Mouse (Mus musculus) layer of hippocampus, adult 2 months (tissue): ENCODE results near the gene Tti1. TPM values are rescaled to one million over a fixed set of nuclear protein-coding genes. Genes with fewer than 3 reads are reported as not detected.
"Not testable (repeated sequence)": the region's sequence is repeated elsewhere in the genome, so short reads cannot be mapped to it uniquely, and the experiment has no call there.

Experiments
- DNase-seq, 2 experiments: peaks; one replicate each; pipeline ENCODE4 v3.0.0; 2022; ENCODE audit warnings: low spot score in 2 of 2
- H3K27ac ChIP-seq: fragments of 200-600 bp; 2 replicates; pipeline ENCODE4 v1.8.1; 2022
- H3K4me3 ChIP-seq: fragments of 200-600 bp; 2 replicates; pipeline ENCODE4 v1.8.1; 2022; ENCODE audit warnings: mild to moderate bottlenecking
- CTCF ChIP-seq: fragments of 200-600 bp; conservative IDR thresholded peaks from 2 replicates; pipeline ENCODE4 v1.8.1; 2022; ENCODE audit warnings: antibody characterized with exemption, mild to moderate bottlenecking, moderate library complexity
- total RNA-seq, 2 experiments: library from RNA; stranded (reverse); gene quantifications; 2 replicates each; pipeline ENCODE4 v1.2.3; 2021

The Tti1 gene
- total RNA-seq, 2 experiments from 2014 or later = 21.1 to 23.6 TPM

DNA sequence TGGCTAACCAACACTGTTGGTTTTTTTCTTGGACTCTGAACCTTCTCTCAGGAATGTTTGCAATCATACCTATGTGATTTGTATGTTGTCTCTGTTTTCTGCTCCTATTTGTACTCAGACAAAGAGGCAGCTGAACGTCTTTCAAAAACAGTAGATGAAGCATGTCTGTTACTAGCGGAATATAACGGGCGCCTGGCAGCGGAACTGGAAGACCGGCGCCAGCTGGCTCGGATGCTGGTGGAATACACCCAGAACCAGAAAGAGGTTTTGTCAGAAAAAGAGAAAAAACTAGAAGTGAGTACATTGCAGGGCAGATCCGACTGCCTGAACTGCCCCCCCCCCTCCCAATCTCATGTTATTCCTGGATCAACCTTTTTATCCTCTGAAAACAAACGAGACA lies 30.3 kb upstream of the Tti1 start:
- peak overlapping the region; percentile 41; the same call in 1 of the 2 replicates for H3K27ac ChIP-seq
- peak; percentile 76 to 82 for DNase-seq
- no peak overlapping the region for H3K4me3 ChIP-seq
- TF ChIP-seq CTCF = no peak

DNA sequence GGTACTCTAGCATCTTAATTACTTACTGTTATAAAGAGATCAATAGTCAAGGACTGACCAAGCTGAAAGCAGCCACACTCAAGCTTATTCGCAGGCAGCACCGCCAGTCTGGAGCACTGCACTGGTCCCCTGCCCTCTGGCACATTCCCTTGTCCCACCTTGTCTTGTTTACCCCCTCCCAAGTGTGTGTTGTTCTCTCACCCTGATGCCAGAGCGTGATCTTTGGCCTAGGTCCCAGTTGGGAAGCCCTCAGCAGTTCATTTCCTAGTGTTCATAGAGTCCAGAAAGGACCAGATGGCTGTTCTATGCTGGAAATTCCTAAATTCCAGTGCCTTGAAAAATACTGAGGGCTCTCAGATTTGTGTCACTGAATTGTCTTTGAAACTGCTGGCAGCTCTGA lies 28.8 kb upstream of the Tti1 start:
- no peak overlapping the region for H3K4me3 ChIP-seq

GRCm38 (mm10) chr2:158055383-158055782 lies 27.1 kb upstream of the Tti1 start:
- H3K27ac ChIP-seq, DNase-seq, H3K4me3 ChIP-seq: not testable (repeated sequence)
- TF ChIP-seq CTCF = 0 out of 2 replicates have a peak, but pooled peaks have one; percentile 14

More for the DNA sequence above, 28.8 kb upstream of the Tti1 start:
- H3K27ac ChIP-seq = no peak overlapping the region
- TF ChIP-seq CTCF = no peak
- DNase-seq = no peak

- TF ChIP-seq CTCF = no peak
- no peak overlapping the region for H3K27ac ChIP-seq
- no peak overlapping the region for H3K4me3 ChIP-seq
- DNase-seq = no peak
These were observed 26.4 kb upstream of the Tti1 start for GRCm38 (mm10) chr2:158054596-158054995.

DNA sequence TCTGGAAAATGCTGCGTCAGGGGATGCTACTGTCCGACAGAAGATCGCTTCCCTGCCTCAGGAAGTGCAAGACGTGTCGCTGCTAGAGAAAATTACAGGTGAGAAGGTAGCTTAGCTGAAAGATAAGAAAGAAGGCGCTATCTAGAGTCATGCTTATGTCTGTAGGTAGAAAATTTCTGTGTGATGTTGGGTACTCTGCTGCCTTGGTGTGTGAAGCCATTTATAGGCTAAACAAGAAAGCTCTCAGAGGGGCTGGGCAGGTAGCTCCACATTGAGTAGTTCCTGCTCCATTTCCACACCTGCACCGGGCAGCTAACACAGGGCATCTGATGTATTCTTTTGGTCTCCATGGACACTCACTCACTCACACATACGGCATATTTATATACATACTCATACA lies 21.9 kb upstream of the Tti1 start:
- Histone ChIP-seq H3K27ac (no peak overlapping the region), H3K4me3 (no peak overlapping the region)
- TF ChIP-seq CTCF = no peak
- DNase-seq = no peak

- H3K27ac ChIP-seq = no peak overlapping the region
- no peak for TF ChIP-seq CTCF
- DNase-seq = no peak
- no peak overlapping the region for H3K4me3 ChIP-seq
These were observed 20.5 kb upstream of the Tti1 start for GRCm38 (mm10) chr2:158048718-158049117.

DNA sequence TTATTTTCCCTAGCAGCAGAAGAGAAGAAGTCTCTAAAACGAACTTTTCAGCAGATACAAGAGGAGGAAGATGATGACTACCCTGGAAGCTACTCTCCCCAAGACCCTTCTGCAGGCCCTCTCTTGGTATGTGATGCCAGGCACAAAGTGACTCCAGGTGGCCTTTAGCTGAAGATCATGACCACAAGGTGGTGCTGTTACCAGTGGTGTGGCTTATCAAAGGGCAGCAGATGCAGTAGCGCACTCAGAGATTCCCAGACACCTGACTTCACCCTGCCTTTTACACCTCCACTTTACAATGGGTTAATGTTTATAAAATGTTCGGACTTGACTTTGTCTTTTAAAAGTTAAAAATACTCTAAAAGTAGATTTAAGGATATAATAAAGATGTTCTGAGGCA lies 19.7 kb upstream of the Tti1 start:
- peak in 1 of 2 experiments; percentile 36 for DNase-seq
- peak; percentile 83 for TF ChIP-seq CTCF

DNA sequence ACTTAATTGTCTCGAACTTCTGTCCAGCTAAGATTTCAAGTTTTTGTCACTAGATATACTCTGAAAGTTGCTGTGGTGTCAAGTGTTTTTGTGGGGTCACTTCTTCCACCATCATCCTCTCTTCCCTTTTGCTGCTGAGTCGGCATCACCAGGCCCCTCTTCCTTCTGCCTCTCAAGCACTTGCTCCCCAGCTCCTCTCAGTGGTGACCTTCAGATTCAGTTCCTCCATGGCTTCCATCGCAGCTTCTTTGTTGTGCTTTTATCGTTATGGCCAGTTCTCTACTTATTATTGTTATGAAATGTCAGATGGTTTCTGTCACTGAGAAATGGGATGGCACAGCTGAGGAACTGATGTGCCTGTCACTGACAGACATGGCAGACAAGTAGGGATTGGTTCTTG lies 18.0 kb upstream of the Tti1 start:
- TF ChIP-seq CTCF = no peak
- DNase-seq = no peak
- Histone ChIP-seq H3K27ac (no peak overlapping the region), H3K4me3 (no peak overlapping the region)

More for the DNA sequence above, 19.7 kb upstream of the Tti1 start:
- Histone ChIP-seq H3K27ac (no peak overlapping the region), H3K4me3 (no peak overlapping the region)

DNA sequence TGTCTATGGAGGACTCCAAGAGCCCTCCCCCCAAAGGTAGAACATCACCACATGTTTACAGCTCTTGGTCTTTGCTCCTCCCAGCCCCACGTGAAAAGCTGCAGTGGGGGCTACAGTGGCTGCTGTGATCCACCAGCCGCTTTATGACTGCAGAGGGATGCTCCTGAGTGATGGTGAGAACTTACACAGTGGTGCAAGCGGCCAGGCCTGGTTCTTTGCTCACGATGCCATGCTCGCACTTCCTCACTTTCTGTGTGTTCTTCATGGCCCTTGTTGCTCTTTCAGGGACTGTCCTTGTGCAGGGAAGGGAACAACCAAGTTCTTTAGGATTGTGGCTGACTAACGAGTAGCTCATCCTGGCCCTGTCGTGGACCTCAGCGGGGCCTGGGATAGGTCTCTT lies 15.3 kb upstream of the Tti1 start:
- no peak for TF ChIP-seq CTCF
- Histone ChIP-seq H3K27ac (no peak overlapping the region), H3K4me3 (no peak overlapping the region)
- no peak for DNase-seq

- DNase-seq = no peak
- no peak overlapping the region for H3K4me3 ChIP-seq
- H3K27ac ChIP-seq = no peak overlapping the region
- TF ChIP-seq CTCF = no peak
These were observed 12.2 kb upstream of the Tti1 start for GRCm38 (mm10) chr2:158040396-158040795.

GRCm38 (mm10) chr2:158039662-158040061 lies 11.4 kb upstream of the Tti1 start:
- no peak for DNase-seq
- H3K4me3 ChIP-seq = no peak overlapping the region
- H3K27ac ChIP-seq = no peak overlapping the region
- no peak for TF ChIP-seq CTCF

DNA sequence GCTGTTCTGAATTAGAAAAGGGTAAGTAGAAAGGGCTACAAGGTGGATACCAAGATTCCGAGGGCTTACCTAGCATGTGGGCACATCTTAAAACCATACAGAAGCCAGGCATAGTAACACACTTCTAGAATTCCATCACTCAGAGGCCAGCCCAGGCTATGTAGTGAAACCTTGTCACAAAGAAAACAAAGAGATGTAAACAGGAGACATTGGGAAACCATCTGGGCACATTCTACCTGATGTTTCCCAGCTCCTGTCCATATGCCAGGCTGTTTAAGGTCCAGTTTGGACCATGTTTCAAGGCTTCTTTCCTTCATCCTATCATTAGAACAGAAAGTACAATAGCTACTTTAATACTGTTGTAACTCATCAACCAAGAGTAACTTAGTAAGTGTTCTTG lies 9.3 kb upstream of the Tti1 start:
- no peak for DNase-seq
- no peak overlapping the region for H3K27ac ChIP-seq
- TF ChIP-seq CTCF = no peak
- H3K4me3 ChIP-seq = no peak overlapping the region

- Histone ChIP-seq H3K27ac (no peak overlapping the region), H3K4me3 (no peak overlapping the region)
- no peak for TF ChIP-seq CTCF
- DNase-seq = no peak
These were observed 8.7 kb upstream of the Tti1 start for GRCm38 (mm10) chr2:158036953-158037352.

DNA sequence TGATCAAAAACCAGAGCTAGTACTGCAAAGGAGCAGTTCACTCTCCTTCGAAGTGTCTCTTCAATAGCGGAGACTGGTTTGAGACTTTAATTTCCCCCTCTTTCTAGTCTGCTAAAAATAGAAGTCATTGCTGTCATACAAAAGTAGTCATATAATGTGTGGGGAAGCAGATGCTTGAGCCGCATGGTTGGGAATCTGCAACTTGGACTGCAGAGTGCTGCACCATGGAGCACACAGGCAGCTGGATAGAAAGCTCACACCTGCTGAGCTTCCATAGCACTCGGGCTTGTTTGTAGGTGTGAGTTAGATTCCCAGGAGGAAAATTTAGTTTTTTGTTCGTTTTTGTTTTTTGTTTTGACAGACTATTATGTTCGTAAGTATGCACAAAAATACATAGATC lies 8.2 kb upstream of the Tti1 start:
- no peak for TF ChIP-seq CTCF
- DNase-seq = no peak
- no peak overlapping the region for H3K27ac ChIP-seq
- H3K4me3 ChIP-seq = no peak overlapping the region

GRCm38 (mm10) chr2:158035813-158036212 lies 7.6 kb upstream of the Tti1 start:
- TF ChIP-seq CTCF = no peak
- no peak for DNase-seq
- Histone ChIP-seq H3K27ac (no peak overlapping the region), H3K4me3 (no peak overlapping the region)
